Mouse (Mus musculus) midbrain, embryonic 11.5 days (tissue): ENCODE data around the gene Olfr1415. TPM values are rescaled to one million over a fixed set of nuclear protein-coding genes. Genes with fewer than 3 reads are reported as not detected.
A peak's percentile ranks its signal among the peaks of the same experiment; 100 is the strongest.

Experiments
- ATAC-seq: fragments of 200-750 bp; cut with Nextera tagmentation; 2 replicates; pipeline ENCODE4 v1.8.0; 2017; ENCODE audit warnings: moderate TSS enrichment, moderate library complexity; ENCODE audit not compliant: low FRiP score
- DNase-seq: peaks from one replicate; pipeline ENCODE4 v3.0.0; 2015; ENCODE audit warnings: low spot score; ENCODE audit errors: missing footprints
- H3K27ac ChIP-seq: fragments of 300-500 bp; sonication (generic); 2 replicates; pipeline ENCODE4 v1.5.1; 2014; ENCODE audit warnings: low read depth, low read length
- H3K27me3 ChIP-seq: fragments of 300-500 bp; sonication (generic); 2 replicates; pipeline ENCODE4 v1.6.1; 2014; ENCODE audit warnings: mild to moderate bottlenecking, low read length, moderate library complexity, mixed read lengths; ENCODE audit not compliant: control insufficient read depth, insufficient read depth
- H3K36me3 ChIP-seq: fragments of 300-500 bp; sonication (generic); 2 replicates; pipeline ENCODE4 v1.6.1; 2014; ENCODE audit warnings: mild to moderate bottlenecking, low read length, moderate library complexity, mixed read lengths; ENCODE audit not compliant: control insufficient read depth, insufficient read depth
- H3K4me1 ChIP-seq: fragments of 300-500 bp; sonication (generic); 2 replicates; pipeline ENCODE4 v1.6.1; 2014; ENCODE audit warnings: low read length; ENCODE audit not compliant: control insufficient read depth, insufficient read depth
- H3K4me2 ChIP-seq: fragments of 300-500 bp; sonication (generic); 2 replicates; pipeline ENCODE4 v1.6.1; 2014; ENCODE audit warnings: mild to moderate bottlenecking, moderate library complexity
- H3K4me3 ChIP-seq: fragments of 300-500 bp; sonication (generic); 2 replicates; pipeline ENCODE4 v1.5.1; 2014; ENCODE audit warnings: low read depth, low read length
- H3K9ac ChIP-seq: fragments of 300-500 bp; sonication (generic); 2 replicates; pipeline ENCODE4 v1.6.1; 2014; ENCODE audit warnings: low read length
- H3K9me3 ChIP-seq: fragments of 300-500 bp; sonication (generic); 2 replicates; pipeline ENCODE4 v1.6.1; 2016; ENCODE audit warnings: low read length; ENCODE audit not compliant: control insufficient read depth
- WGBS: fragments of 180-500 bp; shearing (Covaris S2); extraction: QIAGEN DNeasy Blood & Tissue Kit; methylation state at CpG from one replicate; pipeline ENCODE4 v1.1.7; 2014; 5-methylcytosine and 5-hydroxymethylcytosine counted together
- polyA plus RNA-seq: library from polyadenylated mRNA; unstranded; fragments of >200 nt; fragmentation: Nextera tagmentation; extraction: Ambion mirVana; gene quantifications from 2 replicates; pipeline ENCODE4 v1.2.1, GENCODE M21; 2014

Gene Olfr1415
- polyA plus RNA-seq, 1 experiment from 2014 or later, result not detected

DNA sequence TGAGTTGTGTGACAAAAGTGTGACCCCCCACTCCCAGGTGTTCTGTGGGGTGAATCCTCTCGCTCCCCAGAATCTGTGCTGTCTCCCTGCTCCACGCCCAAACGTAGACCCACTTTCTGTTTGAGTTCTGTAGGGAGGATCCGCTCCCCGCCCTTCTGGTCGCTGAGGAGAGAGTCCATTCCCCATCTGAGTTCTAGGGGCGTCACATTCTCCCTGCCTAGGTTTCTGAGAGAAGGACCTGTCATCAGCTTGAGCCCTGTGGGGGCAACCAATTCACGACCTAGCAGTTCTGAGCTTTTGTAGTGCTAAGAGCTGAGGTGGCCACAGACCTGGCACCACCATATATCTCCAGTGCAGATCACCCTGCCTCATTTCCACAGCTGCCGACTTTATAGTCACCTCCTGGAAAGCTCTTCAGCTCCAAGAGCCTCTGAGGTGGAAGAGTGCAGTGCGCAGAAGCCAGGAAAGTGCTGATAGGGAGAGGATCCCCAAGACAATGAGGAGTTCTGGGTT, 21.8 kb downstream of the Olfr1415 start:
- H3K9ac ChIP-seq, result peak overlapping the region; percentile 94
- H3K36me3 ChIP-seq, result peaks cover 2% of the 10 kb centered on the region; the same call in 1 of the 2 replicates
- peak overlapping the region; percentile 69 for H3K4me2 ChIP-seq
- H3K9me3 ChIP-seq, result no peaks in the 10 kb centered on the region
- no peak overlapping the region for H3K27ac ChIP-seq
- DNase-seq, result peak; percentile 92
- WGBS, result 8% methylated on average over 10 of the region's 10 CpGs
- H3K27me3 ChIP-seq, result no peaks in the 10 kb centered on the region
- peaks cover 7% of the 10 kb centered on the region; the same call in 1 of the 2 replicates for H3K4me1 ChIP-seq
- ATAC-seq, result peak; percentile 67
- H3K4me3 ChIP-seq, result peak overlapping the region; percentile 94

DNA sequence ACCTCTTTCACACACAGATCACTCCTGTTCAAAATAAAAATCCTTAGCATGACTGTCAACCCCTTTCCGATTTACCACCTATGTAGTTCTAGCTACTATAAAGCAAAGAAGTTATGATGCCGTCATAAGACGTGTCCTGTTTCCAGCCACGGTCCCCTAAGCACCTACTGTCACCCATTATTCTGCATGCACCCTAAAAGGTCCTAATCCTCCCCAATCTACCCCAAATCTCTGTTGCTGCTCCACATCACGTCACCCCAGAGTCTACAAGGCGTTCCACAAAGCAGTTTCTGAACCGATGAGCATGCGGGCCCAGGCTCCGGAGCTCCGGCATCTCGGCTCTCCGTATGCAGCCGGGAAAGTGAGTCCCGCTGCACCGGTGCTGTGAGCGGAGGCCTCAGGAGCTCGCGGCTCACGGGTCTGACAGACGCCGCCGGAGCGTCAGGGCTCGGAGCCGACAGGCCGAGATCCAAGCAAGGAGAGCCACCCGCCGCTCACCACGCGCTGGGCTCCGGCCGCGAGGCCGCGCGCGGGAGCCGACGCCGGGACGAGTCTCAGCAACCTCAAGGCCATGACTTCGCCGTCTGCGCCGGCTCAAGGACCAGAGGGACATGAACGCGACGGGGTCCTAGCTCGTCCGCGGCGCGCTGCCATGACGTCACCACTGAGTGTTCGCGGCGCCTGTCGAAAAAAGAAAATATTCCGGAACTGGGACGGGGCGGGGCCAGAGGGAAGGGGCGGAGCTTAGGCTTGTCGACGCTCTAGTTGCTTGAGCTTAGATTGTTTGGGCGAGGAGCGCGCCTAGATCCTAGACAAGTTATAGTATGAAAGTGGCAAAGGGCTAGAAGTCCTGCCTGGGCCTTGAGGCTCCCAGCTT, 22.5 kb downstream of the Olfr1415 start, which contains the start of gene Ndufa10:
Gene Ndufa10 (minus strand): TSS at position 696 of the 877 bp plus-strand sequence.
- DNase-seq, result peak; percentile 100
- ATAC-seq, result peak; percentile 94
- Histone ChIP-seq H3K36me3 (peaks cover 2% of the 10 kb centered on the region; the same call in 1 of the 2 replicates), H3K4me1 (peaks cover 7% of the 10 kb centered on the region; the same call in 1 of the 2 replicates), H3K4me3 (peak within 1 kb of the TSS; percentile 94), H3K27ac (no peak within 1 kb of the TSS), H3K27me3 (no peaks in the 10 kb centered on the region), H3K9me3 (no peaks in the 10 kb centered on the region), H3K4me2 (peak within 1 kb of the TSS; percentile 81), H3K9ac (peak within 1 kb of the TSS; percentile 94)
- under 1% methylated on average over 67 of the region's 67 CpGs for WGBS

DNA sequence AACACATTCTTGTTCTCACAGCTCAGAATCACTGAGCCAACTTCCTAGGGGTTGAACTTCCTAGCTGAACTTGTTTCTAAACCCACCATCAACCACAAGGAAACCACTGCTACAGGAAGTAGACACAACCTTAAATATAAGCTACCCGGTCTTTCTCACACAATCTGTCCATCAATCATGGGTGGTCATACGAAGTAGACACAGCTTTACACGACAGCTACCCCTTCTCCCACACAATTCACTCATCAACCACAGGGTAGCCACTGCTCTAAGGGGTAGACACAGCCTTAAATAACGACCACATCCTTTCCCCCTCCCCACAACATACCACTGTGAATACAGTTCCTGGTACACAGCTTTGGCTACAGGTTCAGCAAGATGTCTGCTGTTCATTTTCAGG, 27.0 kb downstream of the Olfr1415 start:
- ATAC-seq, result no peak
- no peak overlapping the region for H3K9ac ChIP-seq
- 84% methylated on average over 4 of the region's 4 CpGs for WGBS
- no peak overlapping the region for H3K4me2 ChIP-seq
- no peak overlapping the region for H3K4me3 ChIP-seq
- H3K27me3 ChIP-seq, result no peaks in the 10 kb centered on the region
- H3K9me3 ChIP-seq, result no peaks in the 10 kb centered on the region
- H3K36me3 ChIP-seq, result peaks cover 8% of the 10 kb centered on the region; the same call in 1 of the 2 replicates
- no peak overlapping the region for H3K27ac ChIP-seq
- no peak for DNase-seq
- peaks cover 4% of the 10 kb centered on the region; the same call in 1 of the 2 replicates for H3K4me1 ChIP-seq

DNA sequence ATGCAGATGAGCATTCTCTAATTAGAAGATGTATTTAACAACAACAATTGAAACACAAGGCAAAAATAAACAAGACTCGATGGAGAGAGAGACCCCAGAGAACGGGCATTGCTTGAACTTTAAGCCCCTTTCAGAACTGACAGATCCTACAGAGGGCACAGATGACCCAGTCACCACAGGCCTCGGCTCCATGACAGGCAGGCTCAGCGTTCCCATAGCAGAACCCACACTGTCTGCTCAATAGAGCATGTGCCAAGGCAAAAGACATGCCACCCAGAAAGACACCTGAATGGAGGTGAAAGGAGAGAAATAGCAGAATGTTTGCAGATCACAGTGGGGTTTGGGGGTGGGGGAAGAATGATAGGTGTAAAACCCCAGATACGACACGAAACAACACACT, 37.5 kb downstream of the Olfr1415 start:
- DNase-seq, result no peak
- Histone ChIP-seq H3K4me3 (no peak overlapping the region), H3K9ac (no peak overlapping the region), H3K4me1 (no peaks in the 10 kb centered on the region), H3K36me3 (peaks cover 10% of the 10 kb centered on the region), H3K27me3 (no peaks in the 10 kb centered on the region), H3K27ac (no peak overlapping the region), H3K4me2 (no peak overlapping the region), H3K9me3 (no peaks in the 10 kb centered on the region)
- 94% methylated on average over 6 of the region's 6 CpGs for WGBS
- ATAC-seq, result no peak

- ATAC-seq, result no peak
- no peak overlapping the region for H3K9ac ChIP-seq
- DNase-seq, result no peak
- no peaks in the 10 kb centered on the region for H3K4me1 ChIP-seq
- no peak overlapping the region for H3K4me2 ChIP-seq
- H3K4me3 ChIP-seq, result no peak overlapping the region
- peaks cover 10% of the 10 kb centered on the region for H3K36me3 ChIP-seq
- no peaks in the 10 kb centered on the region for H3K27me3 ChIP-seq
- no peak overlapping the region for H3K27ac ChIP-seq
- no peaks in the 10 kb centered on the region for H3K9me3 ChIP-seq
Measured at GRCm38 (mm10) chr1:92457758-92458157, 38.1 kb downstream of the Olfr1415 start.

GRCm38 (mm10) chr1:92453751-92454445, 42.0 kb downstream of the Olfr1415 start:
- Histone ChIP-seq H3K4me1 (no peaks in the 10 kb centered on the region), H3K9ac (no peak overlapping the region), H3K4me3 (no peak overlapping the region), H3K27me3 (no peaks in the 10 kb centered on the region), H3K27ac (no peak overlapping the region), H3K36me3 (peaks cover 20% of the 10 kb centered on the region), H3K9me3 (no peaks in the 10 kb centered on the region), H3K4me2 (no peak overlapping the region)
- 78% methylated on average over 8 of the region's 8 CpGs for WGBS
- ATAC-seq (no peak), DNase-seq (peak; percentile 92)

- peaks cover 26% of the 10 kb centered on the region for H3K36me3 ChIP-seq
- H3K27me3 ChIP-seq, result no peaks in the 10 kb centered on the region
- DNase-seq (no peak), ATAC-seq (no peak)
- no peaks in the 10 kb centered on the region for H3K4me1 ChIP-seq
- no peak overlapping the region for H3K4me2 ChIP-seq
- H3K4me3 ChIP-seq, result no peak overlapping the region
- no peak overlapping the region for H3K27ac ChIP-seq
- no peak overlapping the region for H3K9ac ChIP-seq
- no peaks in the 10 kb centered on the region for H3K9me3 ChIP-seq
- 79% methylated on average over 3 of the region's 3 CpGs for WGBS
Measured at GRCm38 (mm10) chr1:92448293-92448692, 47.6 kb downstream of the Olfr1415 start.

- Histone ChIP-seq H3K36me3 (peaks cover 7% of the 10 kb centered on the region; the same call in 1 of the 2 replicates), H3K4me3 (no peak overlapping the region), H3K4me2 (no peak overlapping the region), H3K9ac (no peak overlapping the region), H3K27ac (no peak overlapping the region), H3K9me3 (no peaks in the 10 kb centered on the region), H3K4me1 (no peaks in the 10 kb centered on the region), H3K27me3 (no peaks in the 10 kb centered on the region)
- no peak for DNase-seq
- 65% methylated on average over 6 of the region's 6 CpGs for WGBS
- no peak for ATAC-seq
Measured at GRCm38 (mm10) chr1:92441453-92442063, 54.3 kb downstream of the Olfr1415 start.
